Mouse (Mus musculus) heart, embryonic 16.5 days (tissue): ENCODE results near the gene Ccdc33. TPM values are rescaled to one million over a fixed set of nuclear protein-coding genes. Genes with fewer than 3 reads are reported as not detected.

Experiments
- ATAC-seq: fragments of 200-750 bp; cut with Nextera tagmentation; replicated peaks from 2 replicates; pipeline ENCODE4 v1.8.0; 2017; ENCODE audit warnings: moderate number of reproducible peaks; ENCODE audit not compliant: insufficient read depth, low FRiP score; ENCODE audit errors: extremely low read depth
- H3K27ac ChIP-seq: fragments of 300-500 bp; sonication (generic); 2 replicates; pipeline ENCODE4 v1.5.1; 2014; ENCODE audit warnings: mild to moderate bottlenecking, low read length, control low read depth, moderate library complexity
- H3K27me3 ChIP-seq: fragments of 300-500 bp; sonication (generic); 2 replicates; pipeline ENCODE4 v1.6.1; 2014; ENCODE audit warnings: low read length, mixed read lengths; ENCODE audit not compliant: control insufficient read depth, insufficient read depth
- H3K36me3 ChIP-seq: fragments of 300-500 bp; sonication (generic); 2 replicates; pipeline ENCODE4 v1.6.1; 2014; ENCODE audit not compliant: control insufficient read depth, insufficient read depth
- H3K4me1 ChIP-seq: fragments of 300-500 bp; sonication (generic); 2 replicates; pipeline ENCODE4 v1.6.1; 2014; ENCODE audit warnings: low read length, mixed read lengths; ENCODE audit not compliant: control insufficient read depth, insufficient read depth
- H3K4me2 ChIP-seq: fragments of 300-500 bp; sonication (generic); 2 replicates; pipeline ENCODE4 v1.6.1; 2014; ENCODE audit warnings: low read depth, mild to moderate bottlenecking, control low read depth, low read length
- H3K4me3 ChIP-seq: fragments of 300-500 bp; sonication (generic); 2 replicates; pipeline ENCODE4 v1.5.1; 2014; ENCODE audit warnings: mild to moderate bottlenecking, control low read depth, low read length
- H3K9ac ChIP-seq: fragments of 300-500 bp; sonication (generic); 2 replicates; pipeline ENCODE4 v1.6.1; 2014; ENCODE audit warnings: low read length, control low read depth
- H3K9me3 ChIP-seq: fragments of 300-500 bp; sonication (generic); replicated peaks from 2 replicates; pipeline ENCODE4 v1.6.1; 2016; ENCODE audit warnings: low read length; ENCODE audit not compliant: control insufficient read depth
- WGBS: fragments of 180-500 bp; shearing (Covaris S2); extraction: QIAGEN DNeasy Blood & Tissue Kit; methylation state at CpG from one replicate; pipeline ENCODE4 v1.1.7; 2014; 5-methylcytosine and 5-hydroxymethylcytosine counted together
- polyA plus RNA-seq: library from polyadenylated mRNA; unstranded; fragments of >200 nt; fragmentation: Nextera tagmentation; extraction: Ambion mirVana; gene quantifications from 2 replicates; pipeline ENCODE4 v1.2.1, GENCODE M21; 2015

Gene Ccdc33
- polyA plus RNA-seq, 1 experiment from 2014 or later = 0.20 TPM

GRCm38 (mm10) chr9:58105595-58106169 is 12.9 kb downstream of the Ccdc33 start:
- Histone ChIP-seq H3K4me3 (no peak overlapping the region), H3K4me2 (no peak overlapping the region), H3K27me3 (no peaks in the 10 kb centered on the region), H3K9me3 (no peaks in the 10 kb centered on the region), H3K9ac (no peak overlapping the region), H3K4me1 (no peaks in the 10 kb centered on the region), H3K36me3 (no peaks in the 10 kb centered on the region), H3K27ac (no peak overlapping the region)
- no peak for ATAC-seq
- WGBS = 64% methylated on average over 15 of the region's 15 CpGs

- Histone ChIP-seq H3K27me3 (no peaks in the 10 kb centered on the region), H3K4me1 (no peaks in the 10 kb centered on the region), H3K9ac (no peak overlapping the region), H3K4me3 (no peak overlapping the region), H3K36me3 (no peaks in the 10 kb centered on the region), H3K9me3 (no peaks in the 10 kb centered on the region), H3K4me2 (no peak overlapping the region), H3K27ac (no peak overlapping the region)
- ATAC-seq = no peak
- WGBS = 75% methylated on average over 6 of the region's 6 CpGs
These were observed 15.0 kb downstream of the Ccdc33 start for GRCm38 (mm10) chr9:58103647-58104046.

GRCm38 (mm10) chr9:58102013-58102412 is 16.6 kb downstream of the Ccdc33 start:
- WGBS = 74% methylated on average over 4 of the region's 4 CpGs
- Histone ChIP-seq H3K4me2 (no peak overlapping the region), H3K9me3 (no peaks in the 10 kb centered on the region), H3K36me3 (no peaks in the 10 kb centered on the region), H3K9ac (no peak overlapping the region), H3K27me3 (0 out of 2 replicates have a peak, but pooled peaks cover 2% of the 10 kb centered on the region), H3K4me1 (no peaks in the 10 kb centered on the region), H3K4me3 (no peak overlapping the region), H3K27ac (no peak overlapping the region)
- no peak for ATAC-seq

GRCm38 (mm10) chr9:58099836-58100565 is 18.6 kb downstream of the Ccdc33 start:
- H3K36me3 ChIP-seq = no peaks in the 10 kb centered on the region
- 0 out of 2 replicates have a peak, but pooled peaks cover 2% of the 10 kb centered on the region for H3K27me3 ChIP-seq
- no peak overlapping the region for H3K9ac ChIP-seq
- H3K9me3 ChIP-seq = no peaks in the 10 kb centered on the region
- no peak for ATAC-seq
- H3K4me3 ChIP-seq = no peak overlapping the region
- 44% methylated on average over 5 of the region's 5 CpGs for WGBS
- no peak overlapping the region for H3K27ac ChIP-seq
- H3K4me2 ChIP-seq = no peak overlapping the region
- H3K4me1 ChIP-seq = no peaks in the 10 kb centered on the region

GRCm38 (mm10) chr9:58096629-58097301 is 21.9 kb downstream of the Ccdc33 start:
- H3K4me1 ChIP-seq = no peaks in the 10 kb centered on the region
- no peak overlapping the region for H3K4me2 ChIP-seq
- ATAC-seq = no peak
- no peaks in the 10 kb centered on the region for H3K36me3 ChIP-seq
- no peak overlapping the region for H3K4me3 ChIP-seq
- H3K27me3 ChIP-seq = 0 out of 2 replicates have a peak, but pooled peaks cover 2% of the 10 kb centered on the region
- WGBS = 65% methylated on average over 5 of the region's 5 CpGs
- no peaks in the 10 kb centered on the region for H3K9me3 ChIP-seq
- H3K27ac ChIP-seq = no peak overlapping the region
- no peak overlapping the region for H3K9ac ChIP-seq

- no peak overlapping the region for H3K4me2 ChIP-seq
- H3K27ac ChIP-seq = no peak overlapping the region
- H3K9ac ChIP-seq = no peak overlapping the region
- H3K4me1 ChIP-seq = no peaks in the 10 kb centered on the region
- no peak for ATAC-seq
- no peaks in the 10 kb centered on the region for H3K36me3 ChIP-seq
- H3K4me3 ChIP-seq = no peak overlapping the region
- 0 out of 2 replicates have a peak, but pooled peaks cover 2% of the 10 kb centered on the region for H3K27me3 ChIP-seq
- H3K9me3 ChIP-seq = no peaks in the 10 kb centered on the region
- 70% methylated on average over 6 of the region's 6 CpGs for WGBS
These were observed 22.6 kb downstream of the Ccdc33 start for GRCm38 (mm10) chr9:58095977-58096376.

- no peak for ATAC-seq
These were observed 24.8 kb downstream of the Ccdc33 start for GRCm38 (mm10) chr9:58093776-58094175.

GRCm38 (mm10) chr9:58092581-58093269 is 25.9 kb downstream of the Ccdc33 start:
- H3K9ac ChIP-seq = no peak overlapping the region
- H3K27ac ChIP-seq = no peak overlapping the region
- no peak overlapping the region for H3K4me2 ChIP-seq
- no peaks in the 10 kb centered on the region for H3K4me1 ChIP-seq
- ATAC-seq = no peak; the same call in 1 of the 2 replicates
- no peaks in the 10 kb centered on the region for H3K27me3 ChIP-seq
- H3K36me3 ChIP-seq = no peaks in the 10 kb centered on the region
- no peak overlapping the region for H3K4me3 ChIP-seq
- 65% methylated on average over 7 of the region's 7 CpGs for WGBS
- H3K9me3 ChIP-seq = no peaks in the 10 kb centered on the region

More at GRCm38 (mm10) chr9:58093776-58094175, 24.8 kb downstream of the Ccdc33 start:
- Histone ChIP-seq H3K4me2 (no peak overlapping the region), H3K9ac (no peak overlapping the region), H3K4me1 (no peaks in the 10 kb centered on the region), H3K27me3 (0 out of 2 replicates have a peak, but pooled peaks cover 2% of the 10 kb centered on the region), H3K4me3 (no peak overlapping the region), H3K27ac (no peak overlapping the region), H3K36me3 (no peaks in the 10 kb centered on the region), H3K9me3 (no peaks in the 10 kb centered on the region)
- WGBS = 70% methylated on average over 3 of the region's 3 CpGs
